Mouse (Mus musculus): ENCODE results near the gene Kif14.

DNA sequence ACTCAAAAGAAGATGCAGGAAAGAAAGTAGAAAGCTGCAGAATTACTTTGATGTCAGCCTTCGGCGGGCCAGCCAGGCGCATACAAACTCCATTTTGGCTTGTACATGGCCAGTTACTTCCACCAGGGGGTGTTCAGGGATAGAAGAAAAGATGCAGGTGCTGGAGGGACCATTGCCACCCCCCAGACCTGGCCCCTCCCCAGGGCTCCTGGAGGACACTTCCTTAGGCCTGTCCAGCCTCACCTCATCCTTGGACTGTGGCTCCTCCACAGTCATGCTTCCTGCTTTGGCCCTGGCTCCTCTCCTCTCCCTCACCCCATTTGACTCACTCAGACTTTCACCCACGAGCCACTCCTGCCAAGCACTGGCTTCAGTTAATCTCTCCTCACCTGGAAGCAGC, 98.8 kb downstream of the Kif14 start:
- TF ChIP-seq CTCF (conservative IDR thresholded peaks at IDR 0.05; ENCODE audit: insufficient read depth, insufficient read length, low read depth, low read length), result 0 out of 2 replicates have a peak, but pooled peaks have one; percentile 5
- TF ChIP-seq POLR2A (IDR thresholded peaks at IDR 0.05; ENCODE audit: low read depth, low read length), result no peak
